Mouse (Mus musculus) small intestine, adult 2 months (tissue): ENCODE results near the gene Rps6kc1. TPM values are rescaled to one million over a fixed set of nuclear protein-coding genes. Genes with fewer than 3 reads are reported as not detected.

Experiments
- H3K27ac ChIP-seq: fragments of 200-500 bp; 2 replicates; pipeline ENCODE4 v1.5.1; 2012; ENCODE audit warnings: low read depth, low read length, control low read depth, inconsistent platforms; ENCODE audit not compliant: insufficient read depth
- H3K27me3 ChIP-seq: fragments of 200-500 bp; 2 replicates; pipeline ENCODE4 v1.6.1; 2012; ENCODE audit warnings: mild to moderate bottlenecking, moderate library complexity, low read length, inconsistent platforms; ENCODE audit not compliant: control insufficient read depth, insufficient read depth
- H3K36me3 ChIP-seq: fragments of 200-500 bp; 2 replicates; pipeline ENCODE4 v1.6.1; 2012; ENCODE audit warnings: mild to moderate bottlenecking, low read length, control low read depth, inconsistent platforms; ENCODE audit not compliant: control insufficient read depth, insufficient read depth
- H3K4me1 ChIP-seq: fragments of 200-500 bp; 2 replicates; pipeline ENCODE4 v1.6.1; 2012; ENCODE audit warnings: low read length, inconsistent platforms, mixed read lengths; ENCODE audit not compliant: control insufficient read depth, insufficient read depth, insufficient read length
- H3K4me3 ChIP-seq: fragments of 200-500 bp; 2 replicates; pipeline ENCODE4 v1.5.1; 2012; ENCODE audit warnings: low read depth, mild to moderate bottlenecking, control low read depth, inconsistent platforms, low read length, moderate library complexity
- CTCF ChIP-seq: fragments of 200-500 bp; IDR thresholded peaks from 2 replicates; pipeline ENCODE4 v1.5.1; 2012; ENCODE audit warnings: low read depth, mild to moderate bottlenecking, control low read depth, inconsistent platforms, low read length, moderate library complexity, mixed read lengths; ENCODE audit not compliant: insufficient replicate concordance, insufficient read length; ENCODE audit errors: extremely low read depth
- POLR2A ChIP-seq: fragments of 200-500 bp; IDR thresholded peaks from 2 replicates; pipeline ENCODE4 v1.6.1; 2012; ENCODE audit warnings: low read depth, mild to moderate bottlenecking, control low read depth, inconsistent platforms, low read length, moderate library complexity
- WGBS: fragments of 180-500 bp; shearing (Covaris S2); methylation state at CpG from one replicate; pipeline ENCODE4 v1.1.7; 2018; 5-methylcytosine and 5-hydroxymethylcytosine counted together
- polyA plus RNA-seq: library from polyadenylated mRNA; depleted of rRNA; stranded (reverse); fragments of >200 nt; gene quantifications from 2 replicates; pipeline ENCODE4 v1.2.3, GENCODE M21; 2012

Rps6kc1 gene
- polyA plus RNA-seq, 1 experiment, result 7.1 TPM

GRCm38 (mm10) chr1:190732803-190733202 lies 178.8 kb downstream of the Rps6kc1 start:
- 70% methylated on average over 6 of the region's 6 CpGs for WGBS

GRCm38 (mm10) chr1:190729516-190730088 lies 182.0 kb downstream of the Rps6kc1 start:
- Histone ChIP-seq H3K27me3 (no peaks in the 10 kb centered on the region), H3K36me3 (no peaks in the 10 kb centered on the region), H3K4me1 (no peaks in the 10 kb centered on the region), H3K4me3 (no peak overlapping the region), H3K27ac (no peak overlapping the region)
- TF ChIP-seq CTCF (no peak), POLR2A (no peak)
- 89% methylated on average over 7 of the region's 7 CpGs for WGBS

More at GRCm38 (mm10) chr1:190732803-190733202, 178.8 kb downstream of the Rps6kc1 start:
- Histone ChIP-seq H3K36me3 (no peaks in the 10 kb centered on the region), H3K27me3 (no peaks in the 10 kb centered on the region), H3K4me3 (no peak overlapping the region), H3K4me1 (no peaks in the 10 kb centered on the region), H3K27ac (no peak overlapping the region)
- TF ChIP-seq POLR2A, result no peak
- no peak for TF ChIP-seq CTCF

- H3K4me1 ChIP-seq, result no peaks in the 10 kb centered on the region
- WGBS, result 89% methylated on average over 4 of the region's 4 CpGs
- no peaks in the 10 kb centered on the region for H3K27me3 ChIP-seq
- TF ChIP-seq POLR2A, result no peak
- H3K27ac ChIP-seq, result no peak overlapping the region
- no peaks in the 10 kb centered on the region for H3K36me3 ChIP-seq
- H3K4me3 ChIP-seq, result no peak overlapping the region
Measured at GRCm38 (mm10) chr1:190728111-190728651, 183.4 kb downstream of the Rps6kc1 start.

- Histone ChIP-seq H3K27ac (no peak overlapping the region), H3K27me3 (no peaks in the 10 kb centered on the region), H3K4me1 (no peaks in the 10 kb centered on the region), H3K4me3 (no peak overlapping the region), H3K36me3 (no peaks in the 10 kb centered on the region)
- WGBS, result 62% methylated on average over 2 of the region's 2 CpGs
- TF ChIP-seq POLR2A (no peak), CTCF (no peak)
Measured at GRCm38 (mm10) chr1:190727385-190727784, 184.2 kb downstream of the Rps6kc1 start.

GRCm38 (mm10) chr1:190724591-190725380 lies 186.8 kb downstream of the Rps6kc1 start:
- H3K27me3 ChIP-seq, result no peaks in the 10 kb centered on the region
- no peak overlapping the region for H3K4me3 ChIP-seq
- no peaks in the 10 kb centered on the region for H3K36me3 ChIP-seq
- WGBS, result 64% methylated on average over 21 of the region's 21 CpGs
- H3K27ac ChIP-seq, result no peak overlapping the region
- no peaks in the 10 kb centered on the region for H3K4me1 ChIP-seq
- TF ChIP-seq POLR2A, result no peak
- TF ChIP-seq CTCF, result no peak

GRCm38 (mm10) chr1:190723926-190724430 lies 187.6 kb downstream of the Rps6kc1 start:
- Histone ChIP-seq H3K27ac (no peak overlapping the region), H3K36me3 (no peaks in the 10 kb centered on the region), H3K4me3 (no peak overlapping the region), H3K27me3 (no peaks in the 10 kb centered on the region), H3K4me1 (no peaks in the 10 kb centered on the region)
- TF ChIP-seq POLR2A (no peak), CTCF (no peak)
- WGBS, result 79% methylated on average over 7 of the region's 7 CpGs

- Histone ChIP-seq H3K27me3 (no peaks in the 10 kb centered on the region), H3K36me3 (no peaks in the 10 kb centered on the region), H3K27ac (no peak overlapping the region), H3K4me3 (no peak overlapping the region), H3K4me1 (no peaks in the 10 kb centered on the region)
- WGBS, result 80% methylated on average over 6 of the region's 6 CpGs
- no peak for TF ChIP-seq CTCF
- no peak for TF ChIP-seq POLR2A
Measured at GRCm38 (mm10) chr1:190713848-190714247, 197.7 kb downstream of the Rps6kc1 start.
